Mouse (Mus musculus) mouse trophoblast stem cell (cell line): ENCODE measurements at regions not wholly inside any gene's neighbourhood (a gene's known extent, or its start where the extent isn't known, plus 50 kb on each side); places are given as distances from the start of the nearest gene placed in this dataset.
"Not testable (repeated sequence)": the region's sequence is repeated elsewhere in the genome, so short reads cannot be mapped to it uniquely, and the experiment has no call there.

Experiments used
- in situ Hi-C, 2 experiments: fragments of 300-500 bp; cut with MseI, MboI; formaldehyde crosslinking; loops; 2 replicates in 1 of 2; 3 replicates in 1 of 2; pipeline ENCODE4 v1.15.1; 2025

DNA sequence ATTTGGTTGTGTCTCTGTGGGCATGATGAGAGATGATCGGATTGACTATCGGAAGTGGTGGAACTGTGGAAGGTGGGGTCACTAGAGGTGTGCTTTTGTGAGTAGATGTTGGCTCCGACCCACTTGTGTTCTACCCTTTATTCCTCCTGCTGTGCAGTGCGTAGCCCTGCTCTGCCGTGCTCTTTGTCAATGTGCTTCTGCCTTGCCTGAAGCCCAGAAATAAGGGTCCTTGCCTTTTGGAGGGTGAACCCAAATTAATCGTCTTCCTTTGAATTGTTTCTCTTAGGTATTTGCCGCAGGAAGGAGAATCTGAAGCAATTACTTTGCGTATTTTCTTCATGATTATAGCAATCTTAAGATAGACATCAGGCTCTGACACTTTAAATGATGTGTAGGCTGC is 421.6 kb upstream of the Zfp507 start:
- in situ Hi-C loops, result no loop called here

DNA sequence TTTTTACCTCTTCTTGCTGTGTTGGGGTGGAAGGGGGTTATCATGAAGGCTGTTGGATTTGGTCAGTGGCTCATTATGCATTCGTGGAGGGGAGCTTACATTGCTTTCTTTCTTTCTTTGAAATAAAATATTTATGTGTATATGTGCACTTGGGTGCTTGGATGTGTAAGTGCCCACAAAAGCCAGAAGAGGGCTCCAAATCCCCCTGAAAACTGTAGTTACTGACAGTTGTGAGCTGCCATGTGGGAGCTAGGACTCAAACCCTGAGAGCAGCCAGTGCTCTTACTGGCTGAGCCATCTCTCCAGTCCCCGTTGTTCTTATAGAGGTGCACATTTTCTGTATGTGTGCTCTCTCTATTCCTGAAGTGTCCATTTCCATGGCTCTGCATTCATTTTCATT is 415.6 kb upstream of the Zfp507 start:
- in situ Hi-C loops, result no loop called here

DNA sequence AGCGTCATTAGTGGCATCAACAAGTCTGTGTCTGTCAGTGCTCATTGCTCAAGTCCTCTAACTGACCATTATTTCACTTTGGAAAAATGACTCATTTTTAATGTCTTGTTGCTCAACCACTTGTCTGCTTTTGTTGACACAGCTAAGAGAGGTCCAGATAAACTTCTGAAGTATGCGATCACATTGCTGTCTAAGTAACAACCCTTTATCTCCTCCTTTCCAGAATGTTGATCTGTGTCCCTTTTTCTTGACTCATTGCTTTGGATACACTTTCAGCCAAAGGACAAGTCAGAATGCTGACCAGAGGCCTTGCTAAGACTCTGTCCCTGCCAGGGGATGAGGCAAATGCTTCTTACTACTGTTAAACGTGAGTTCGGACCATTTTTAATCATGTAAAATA is 407.2 kb upstream of the Zfp507 start:
- in situ Hi-C loops, result no loop called here

DNA sequence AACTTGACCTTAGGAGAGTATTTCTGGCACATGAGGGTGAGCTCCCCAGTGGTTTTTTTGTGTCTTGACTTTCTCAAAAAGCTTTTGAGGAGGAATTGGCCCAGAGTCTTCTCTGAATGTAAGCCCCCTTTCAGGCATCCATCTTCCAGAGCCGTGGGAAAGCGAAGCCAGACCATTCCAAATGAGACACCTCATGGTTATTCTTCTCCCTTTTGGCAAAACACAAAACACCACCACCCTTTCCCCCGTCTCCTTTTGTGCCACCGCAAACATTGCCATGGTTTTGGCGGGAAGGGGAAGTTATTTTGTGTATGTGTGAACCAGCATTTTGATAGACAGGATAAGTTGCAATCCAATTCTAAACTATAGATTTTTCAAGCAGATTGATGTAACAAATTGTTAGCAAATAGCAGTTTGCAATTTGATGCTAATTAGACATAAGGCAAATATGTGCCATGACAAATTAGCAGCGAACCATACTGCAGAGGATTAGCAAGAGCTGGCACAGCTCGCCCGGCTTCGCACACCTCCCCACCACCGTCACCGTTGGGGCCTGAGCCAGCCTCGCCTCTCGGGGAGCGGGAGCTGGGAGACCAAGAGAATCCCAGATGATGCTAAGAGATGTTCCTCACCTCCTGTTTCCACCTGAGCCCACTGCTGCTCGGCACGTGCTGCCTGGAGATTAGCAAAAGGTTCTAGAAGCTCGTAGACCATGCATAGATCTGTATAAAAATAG is 404.9 kb upstream of the Zfp507 start:
- in situ Hi-C loops, result no loop called here

- in situ Hi-C loops, result no loop called here
Measured at GRCm38 (mm10) chr7:36198091-36198700, 395.4 kb upstream of the Zfp507 start.

DNA sequence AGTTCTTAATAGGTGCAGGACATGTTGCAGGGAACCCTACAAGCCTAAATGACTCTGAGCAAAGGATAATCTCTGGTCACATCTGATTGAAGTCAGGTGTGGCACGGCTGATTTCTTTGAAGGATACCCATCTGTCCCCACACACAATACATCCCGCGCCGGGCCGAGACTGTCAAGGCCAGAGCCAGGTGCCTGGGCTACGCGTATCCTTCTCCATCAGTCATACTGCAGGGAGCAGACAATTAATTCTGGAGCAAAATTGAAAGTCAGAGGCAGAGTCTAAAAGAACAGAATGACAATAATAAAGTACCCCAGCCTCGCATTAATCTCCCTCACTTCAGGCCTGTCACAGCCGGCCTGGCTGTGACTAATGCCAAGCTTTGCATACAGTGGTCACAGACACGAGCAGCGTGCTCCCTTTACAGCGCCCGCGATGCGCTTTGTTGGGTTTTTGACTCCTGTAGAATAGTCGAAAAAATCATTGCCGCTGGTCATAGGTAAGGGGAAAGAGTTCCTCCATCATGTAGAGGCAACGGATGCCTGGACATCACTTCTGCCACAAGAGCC is 393.4 kb upstream of the Zfp507 start:
- in situ Hi-C loops, result no loop called here

GRCm38 (mm10) chr7:36192645-36193044 is 389.8 kb upstream of the Zfp507 start:
- in situ Hi-C loops, result no loop called here

- in situ Hi-C loops, result no loop called here
Measured at GRCm38 (mm10) chr7:36177947-36178346, 375.1 kb upstream of the Zfp507 start.

DNA sequence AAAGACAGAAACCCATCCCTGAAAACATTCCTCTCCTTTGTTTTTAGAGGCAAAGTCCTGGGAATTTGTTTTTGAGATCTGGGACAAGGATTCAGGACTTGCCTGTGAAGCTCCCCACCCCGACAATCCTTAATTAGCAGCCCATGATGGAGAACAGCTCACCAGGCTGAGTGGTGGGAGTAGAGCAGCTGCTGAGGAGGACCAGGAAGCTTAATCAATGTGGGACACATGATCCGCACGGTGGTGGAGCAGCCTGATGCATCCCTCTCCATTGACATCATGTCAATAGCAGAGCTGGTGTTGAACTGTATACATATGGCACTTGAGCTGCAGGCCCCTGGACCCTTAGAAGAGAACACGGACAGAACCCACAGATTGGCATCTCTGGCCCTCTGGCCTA is 372.5 kb upstream of the Zfp507 start:
- in situ Hi-C loops, result no loop called here

DNA sequence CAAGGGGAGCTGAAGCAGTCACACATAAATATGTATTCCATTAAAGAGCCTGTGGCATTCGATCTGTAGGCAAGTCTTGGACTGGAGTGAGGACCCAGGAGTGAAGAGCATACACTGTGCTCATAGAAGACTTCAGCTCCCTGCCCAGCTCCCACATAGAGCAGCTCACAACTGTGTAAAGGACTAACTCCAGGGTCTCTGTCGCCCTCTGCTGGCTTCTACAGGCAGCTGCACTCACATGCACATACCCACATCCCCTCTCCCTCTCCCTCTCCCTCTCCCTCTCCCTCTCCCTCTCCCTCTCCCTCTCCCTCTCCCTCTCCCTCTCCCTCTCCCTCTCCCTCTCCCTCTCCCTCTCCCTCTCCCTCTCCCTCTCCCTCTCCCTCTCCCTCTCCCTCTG is 369.7 kb upstream of the Zfp507 start:
- in situ Hi-C loops, result not testable (repeated sequence)

- in situ Hi-C loops, result no loop called here
Measured at GRCm38 (mm10) chr7:36157270-36157945, 354.6 kb upstream of the Zfp507 start.

DNA sequence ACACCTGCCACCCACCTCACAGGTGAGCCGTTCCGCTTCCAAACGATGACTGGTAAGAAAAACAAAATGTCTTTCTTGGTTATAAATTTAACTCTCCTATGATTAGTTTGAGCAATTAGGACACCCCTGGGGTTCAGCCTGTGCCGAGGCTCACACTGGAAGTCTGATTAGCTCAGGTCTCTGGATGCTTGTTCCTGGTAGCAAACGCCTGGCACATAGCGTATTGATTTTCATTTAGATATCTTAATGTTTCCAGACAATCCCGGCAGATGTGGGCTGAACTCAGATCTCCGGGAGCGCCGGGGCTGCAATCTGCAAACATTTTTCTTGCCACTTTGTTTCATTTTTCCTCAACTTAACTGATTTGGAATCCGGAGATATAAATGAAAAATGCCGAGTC is 353.8 kb upstream of the Zfp507 start:
- in situ Hi-C loops, result no loop called here

GRCm38 (mm10) chr7:36155576-36155975 is 352.8 kb upstream of the Zfp507 start:
- in situ Hi-C loops, result no loop called here

- in situ Hi-C loops, result no loop called here
Measured at GRCm38 (mm10) chr7:36155159-36155558, 352.4 kb upstream of the Zfp507 start.

- in situ Hi-C loops, result no loop called here
Measured at GRCm38 (mm10) chr7:36150871-36151560, 348.2 kb upstream of the Zfp507 start.

GRCm38 (mm10) chr7:36136571-36136970 is 333.8 kb upstream of the Zfp507 start:
- in situ Hi-C loops, result no loop called here

DNA sequence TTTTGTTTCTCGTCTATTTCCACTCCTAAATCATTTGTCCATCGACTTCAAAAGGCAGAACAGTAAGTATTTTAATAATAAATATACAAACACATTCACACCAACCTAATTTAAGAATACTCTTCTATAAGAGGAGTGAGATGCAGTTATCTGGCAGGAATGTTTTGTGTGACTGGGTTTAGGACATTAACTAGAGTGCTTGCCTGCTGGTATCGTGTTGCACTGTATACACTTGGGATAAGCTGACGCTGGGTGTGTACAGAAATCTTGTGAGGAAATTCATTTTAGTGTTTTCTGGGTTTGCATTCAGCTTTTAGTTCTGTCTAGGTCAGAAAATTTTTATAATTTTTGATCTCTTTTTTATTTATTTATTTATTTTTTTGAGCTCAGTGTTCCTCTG is 331.8 kb upstream of the Zfp507 start:
- in situ Hi-C loops, result no loop called here

- in situ Hi-C loops, result no loop called here
Measured at GRCm38 (mm10) chr7:36133658-36134143, 330.9 kb upstream of the Zfp507 start.

GRCm38 (mm10) chr7:36133026-36133425 is 330.2 kb upstream of the Zfp507 start:
- in situ Hi-C loops, result no loop called here

- in situ Hi-C loops, result no loop called here
Measured at GRCm38 (mm10) chr7:36132569-36132968, 329.8 kb upstream of the Zfp507 start.

GRCm38 (mm10) chr7:36097054-36097453 is 294.3 kb upstream of the Zfp507 start:
- in situ Hi-C loops, result no loop called here
